Mouse (Mus musculus): ENCODE data around the gene Metap2.

The Metap2 gene

GRCm38 (mm10) chr10:93912136-93912855 is 15.4 kb upstream of the Metap2 start:
- no peak for DNase-seq (ENCODE audit: extremely low spot score, low read depth, low spot score)

- no peak for DNase-seq (ENCODE audit: extremely low spot score, low read depth, low spot score)
Observed at GRCm38 (mm10) chr10:93911326-93911725, 14.4 kb upstream of the Metap2 start.

- no peak for DNase-seq (ENCODE audit: extremely low spot score, low read depth, low spot score)
Observed at GRCm38 (mm10) chr10:93909811-93910446, 13.0 kb upstream of the Metap2 start.

- no peak for DNase-seq (ENCODE audit: extremely low spot score, low read depth, low spot score)
Observed at GRCm38 (mm10) chr10:93909015-93909414, 12.1 kb upstream of the Metap2 start.

GRCm38 (mm10) chr10:93908540-93908939 is 11.6 kb upstream of the Metap2 start:
- DNase-seq (ENCODE audit: extremely low spot score, low read depth, low spot score): no peak

- no peak for DNase-seq (ENCODE audit: extremely low spot score, low read depth, low spot score)
Observed at GRCm38 (mm10) chr10:93907376-93907775, 10.5 kb upstream of the Metap2 start.

GRCm38 (mm10) chr10:93899907-93900306 is 3.0 kb upstream of the Metap2 start:
- no peak for DNase-seq (ENCODE audit: extremely low spot score, low read depth, low spot score)

GRCm38 (mm10) chr10:93899303-93899702 is 2.4 kb upstream of the Metap2 start:
- no peak for DNase-seq (ENCODE audit: extremely low spot score, low read depth, low spot score)

- no peak for DNase-seq (ENCODE audit: extremely low spot score, low read depth, low spot score)
Observed at GRCm38 (mm10) chr10:93892551-93892950, 4.3 kb downstream of the Metap2 start.

GRCm38 (mm10) chr10:93891031-93891430 is 5.9 kb downstream of the Metap2 start:
- no peak for DNase-seq (ENCODE audit: extremely low spot score, low read depth, low spot score)

- no peak for DNase-seq (ENCODE audit: extremely low spot score, low read depth, low spot score)
Observed at GRCm38 (mm10) chr10:93890565-93890964, 6.3 kb downstream of the Metap2 start.

GRCm38 (mm10) chr10:93889976-93890375 is 6.9 kb downstream of the Metap2 start:
- DNase-seq (ENCODE audit: extremely low spot score, low read depth, low spot score): no peak

- DNase-seq (ENCODE audit: extremely low spot score, low read depth, low spot score): no peak
Observed at GRCm38 (mm10) chr10:93889579-93889950, 7.3 kb downstream of the Metap2 start.

- DNase-seq (ENCODE audit: extremely low spot score, low read depth, low spot score): no peak
Observed at GRCm38 (mm10) chr10:93888935-93889578, 7.8 kb downstream of the Metap2 start.

- DNase-seq (ENCODE audit: extremely low spot score, low read depth, low spot score): no peak
Observed at GRCm38 (mm10) chr10:93888590-93888934, 8.3 kb downstream of the Metap2 start.

- DNase-seq (ENCODE audit: extremely low spot score, low read depth, low spot score): no peak
Observed at GRCm38 (mm10) chr10:93885839-93886477, 10.9 kb downstream of the Metap2 start.

- DNase-seq (ENCODE audit: extremely low spot score, low read depth, low spot score): no peak
Observed at GRCm38 (mm10) chr10:93882738-93883364, 14.0 kb downstream of the Metap2 start.

- DNase-seq (ENCODE audit: extremely low spot score, low read depth, low spot score): no peak
Observed at GRCm38 (mm10) chr10:93881918-93882317, 15.0 kb downstream of the Metap2 start.

- DNase-seq (ENCODE audit: extremely low spot score, low read depth, low spot score): no peak
Observed at GRCm38 (mm10) chr10:93878732-93879131, 18.2 kb downstream of the Metap2 start.

GRCm38 (mm10) chr10:93876772-93877171 is 20.1 kb downstream of the Metap2 start:
- DNase-seq (ENCODE audit: extremely low spot score, low read depth, low spot score): no peak

GRCm38 (mm10) chr10:93868886-93869285 is 28.0 kb downstream of the Metap2 start:
- DNase-seq (ENCODE audit: extremely low spot score, low read depth, low spot score): no peak
